Mouse (Mus musculus) 3T3-L1 (cell line): ENCODE data around the gene Sympk.

ENCODE experiments used
- DNase-seq: peaks from one replicate; pipeline ENCODE4 v3.0.0-alpha.2; 2015; ENCODE audit warnings: low read depth, low spot score

Sympk gene

GRCm38 (mm10) chr7:19083701-19084100, 59.5 kb downstream of the Sympk start, which contains the start of gene Dmpk:
Gene Dmpk (plus strand): TSS chr7:19083849.
- no peak for DNase-seq

GRCm38 (mm10) chr7:19084277-19084771, 60.1 kb downstream of the Sympk start:
- peak; percentile 53 for DNase-seq

DNA sequence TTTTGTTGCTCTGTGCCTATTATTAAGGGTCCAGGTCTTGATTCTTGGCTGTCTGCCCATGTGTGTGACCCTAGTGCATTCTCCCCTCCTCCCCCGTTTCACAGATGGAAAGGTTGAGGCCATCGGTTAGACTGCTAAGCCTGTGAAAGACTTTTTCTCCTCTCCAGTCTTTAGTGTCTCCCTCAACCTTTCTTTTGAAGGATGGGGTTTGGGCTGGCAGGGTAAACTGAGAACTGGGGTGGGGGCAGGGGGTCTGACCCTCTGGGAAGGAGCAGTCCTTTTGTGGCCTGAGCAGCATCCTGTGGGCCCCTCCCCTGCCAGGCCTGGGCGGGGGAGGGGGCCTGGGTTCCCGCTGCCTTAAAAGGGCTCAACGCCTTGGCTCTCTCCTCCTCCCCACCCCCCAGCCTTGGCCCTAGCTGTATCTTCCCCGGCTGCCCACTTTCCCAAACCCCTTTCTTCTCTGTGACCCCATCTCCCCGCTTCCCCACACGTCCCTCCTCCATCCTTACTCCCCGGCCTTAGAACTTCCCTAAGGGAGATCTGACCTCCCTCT, 60.8 kb downstream of the Sympk start:
- no peak for DNase-seq

- no peak for DNase-seq
These were observed 61.3 kb downstream of the Sympk start for GRCm38 (mm10) chr7:19085495-19085894.

GRCm38 (mm10) chr7:19086042-19086441, 61.9 kb downstream of the Sympk start:
- DNase-seq, result peak; percentile 51

GRCm38 (mm10) chr7:19086760-19087159, 62.6 kb downstream of the Sympk start:
- DNase-seq, result no peak

DNA sequence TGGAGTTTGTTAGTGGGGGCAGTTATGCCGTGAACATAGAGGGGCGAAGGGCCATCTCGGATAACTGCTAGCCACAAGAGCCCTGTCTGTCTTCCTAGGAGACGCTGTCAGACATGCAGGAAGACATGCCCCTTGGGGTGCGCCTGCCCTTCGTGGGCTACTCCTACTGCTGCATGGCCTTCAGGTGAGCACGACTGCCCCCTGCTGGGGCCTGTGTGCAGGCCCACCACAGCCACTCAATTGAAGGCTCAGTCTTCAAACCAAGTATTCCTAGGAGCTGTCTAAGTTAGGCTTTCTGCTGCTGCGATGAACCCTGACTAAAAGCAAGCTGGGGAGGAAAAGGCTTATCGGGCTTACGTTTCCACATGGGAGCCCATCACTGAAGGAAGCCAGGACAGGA, 64.6 kb downstream of the Sympk start:
- DNase-seq, result peak; percentile 59

GRCm38 (mm10) chr7:19091913-19092312, 67.7 kb downstream of the Sympk start:
- no peak for DNase-seq

DNA sequence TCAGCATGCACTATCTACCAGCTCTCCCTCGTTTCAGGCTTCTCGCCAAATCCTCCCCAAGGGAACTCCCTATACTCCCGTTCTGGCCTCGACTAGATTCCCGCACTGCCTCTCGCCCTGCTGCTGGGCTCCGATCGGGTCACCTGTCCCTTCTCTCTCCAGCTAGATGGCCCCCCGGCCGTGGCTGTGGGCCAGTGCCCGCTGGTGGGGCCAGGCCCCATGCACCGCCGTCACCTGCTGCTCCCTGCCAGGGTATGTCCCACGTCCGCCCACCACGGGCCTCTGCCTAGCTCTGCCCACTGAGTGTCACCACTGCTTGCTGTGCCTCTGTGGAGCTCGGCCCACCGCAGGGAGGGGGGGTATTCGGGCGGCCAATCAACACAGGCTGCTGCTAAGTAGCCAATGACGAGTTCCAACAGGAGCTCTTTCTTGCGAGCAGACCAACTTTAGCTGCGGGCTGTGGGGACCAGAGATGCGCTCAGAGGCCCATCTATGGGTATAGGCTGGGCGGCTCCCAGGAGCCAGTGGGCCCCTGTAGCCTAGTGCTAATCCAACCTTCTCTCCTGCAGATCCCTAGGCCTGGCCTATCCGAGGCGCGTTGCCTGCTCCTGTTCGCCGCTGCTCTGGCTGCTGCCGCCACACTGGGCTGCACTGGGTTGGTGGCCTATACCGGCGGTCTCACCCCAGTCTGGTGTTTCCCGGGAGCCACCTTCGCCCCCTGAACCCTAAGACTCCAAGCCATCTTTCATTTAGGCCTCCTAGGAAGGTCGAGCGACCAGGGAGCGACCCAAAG, 68.4 kb downstream of the Sympk start:
- no peak for DNase-seq

DNA sequence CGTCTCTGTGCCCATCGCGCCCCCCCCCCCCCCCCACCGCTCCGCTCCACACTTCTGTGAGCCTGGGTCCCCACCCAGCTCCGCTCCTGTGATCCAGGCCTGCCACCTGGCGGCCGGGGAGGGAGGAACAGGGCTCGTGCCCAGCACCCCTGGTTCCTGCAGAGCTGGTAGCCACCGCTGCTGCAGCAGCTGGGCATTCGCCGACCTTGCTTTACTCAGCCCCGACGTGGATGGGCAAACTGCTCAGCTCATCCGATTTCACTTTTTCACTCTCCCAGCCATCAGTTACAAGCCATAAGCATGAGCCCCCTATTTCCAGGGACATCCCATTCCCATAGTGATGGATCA, 69.0 kb downstream of the Sympk start:
- DNase-seq, result peak; percentile 71

- peak; percentile 98 for DNase-seq
These were observed 69.6 kb downstream of the Sympk start for GRCm38 (mm10) chr7:19093537-19094385.

DNA sequence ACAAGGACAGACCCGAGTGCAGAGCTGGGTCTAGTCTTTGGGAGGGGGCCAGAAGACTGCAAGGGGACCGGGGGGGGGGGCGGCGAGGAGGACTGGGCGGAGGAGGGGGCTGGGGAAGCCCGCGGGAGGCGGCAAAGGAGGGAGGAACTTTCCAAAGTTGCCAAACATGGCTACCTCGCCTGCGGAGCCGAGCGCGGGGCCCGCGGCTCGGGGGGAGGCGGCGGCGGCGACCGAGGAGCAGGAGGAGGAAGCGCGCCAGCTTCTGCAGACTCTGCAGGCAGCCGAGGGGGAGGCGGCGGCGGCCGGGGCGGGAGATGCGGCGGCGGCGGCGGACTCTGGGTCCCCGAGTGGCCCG, 70.3 kb downstream of the Sympk start, which contains the start of gene Six5:
Gene Six5 (plus strand): TSS at position 124 of the 355 bp plus-strand sequence.
- DNase-seq, result peak; percentile 41

DNA sequence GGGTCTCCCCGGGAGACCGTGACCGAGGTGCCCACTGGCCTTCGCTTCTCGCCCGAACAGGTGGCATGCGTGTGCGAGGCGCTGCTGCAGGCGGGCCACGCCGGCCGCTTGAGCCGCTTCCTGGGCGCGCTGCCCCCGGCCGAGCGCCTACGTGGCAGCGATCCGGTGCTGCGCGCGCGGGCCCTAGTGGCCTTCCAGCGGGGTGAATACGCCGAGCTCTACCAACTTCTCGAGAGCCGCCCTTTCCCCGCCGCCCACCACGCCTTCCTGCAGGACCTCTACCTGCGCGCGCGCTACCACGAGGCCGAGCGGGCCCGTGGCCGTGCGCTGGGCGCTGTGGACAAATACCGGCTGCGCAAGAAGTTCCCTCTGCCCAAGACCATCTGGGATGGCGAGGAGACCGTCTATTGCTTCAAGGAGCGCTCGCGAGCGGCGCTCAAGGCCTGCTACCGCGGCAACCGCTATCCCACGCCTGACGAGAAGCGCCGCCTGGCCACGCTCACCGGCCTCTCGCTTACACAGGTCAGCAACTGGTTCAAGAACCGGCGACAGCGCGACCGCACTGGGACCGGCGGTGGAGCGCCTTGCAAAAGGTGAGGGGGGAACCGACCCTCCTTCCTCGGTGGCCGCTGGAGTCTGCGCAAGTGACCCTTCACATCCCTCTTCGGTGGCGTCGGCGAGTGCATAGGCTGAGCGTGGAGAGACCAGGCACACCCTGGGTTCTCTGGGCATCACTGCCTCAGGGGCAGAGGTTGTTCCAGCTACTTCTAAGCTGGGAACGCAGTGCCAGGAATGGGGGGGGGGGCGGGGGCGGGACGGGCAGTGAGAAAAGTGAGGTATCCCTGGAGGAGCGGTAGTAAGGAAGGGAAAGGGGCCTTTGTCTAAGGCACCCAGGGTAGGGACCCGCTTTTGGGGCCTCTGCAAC, 70.9 kb downstream of the Sympk start:
- DNase-seq, result peak; percentile 52

- peak; percentile 84 for DNase-seq
These were observed 71.6 kb downstream of the Sympk start for GRCm38 (mm10) chr7:19095751-19096110.

- no peak for DNase-seq
These were observed 72.3 kb downstream of the Sympk start for GRCm38 (mm10) chr7:19096421-19096976.

GRCm38 (mm10) chr7:19097217-19097616, 73.0 kb downstream of the Sympk start:
- DNase-seq, result no peak

- no peak for DNase-seq
These were observed 73.7 kb downstream of the Sympk start for GRCm38 (mm10) chr7:19097863-19098262.

DNA sequence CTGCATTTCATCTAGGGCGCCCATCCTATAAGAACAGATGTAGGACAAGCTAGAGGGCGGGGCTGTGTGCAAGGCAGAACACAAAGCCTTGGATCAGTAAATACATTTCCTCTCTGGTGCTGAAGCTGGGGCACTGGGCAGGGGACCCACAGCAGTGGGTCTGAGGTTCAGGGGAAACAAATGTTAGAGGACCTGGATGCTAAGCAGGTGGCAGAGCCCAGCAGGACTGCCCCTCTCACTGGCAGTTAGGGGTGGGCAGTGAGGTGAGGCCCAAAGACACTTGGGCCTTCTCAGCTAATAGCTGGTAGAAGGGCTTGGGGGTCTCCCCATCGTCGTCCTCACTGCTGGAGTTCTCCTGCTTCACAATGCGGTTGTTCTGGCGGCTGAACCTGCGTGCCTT, 74.6 kb downstream of the Sympk start:
- DNase-seq, result no peak

GRCm38 (mm10) chr7:19100290-19100689, 76.1 kb downstream of the Sympk start:
- DNase-seq, result no peak

- peak; percentile 43 for DNase-seq
These were observed 79.6 kb downstream of the Sympk start for GRCm38 (mm10) chr7:19103741-19104140.
